7 mouse cellular contexts compared by ENCODE assay signal in genomic region chrX:78583202-78584004, GRCm38 (mm10). TPM values are rescaled to one million over a fixed set of nuclear protein-coding genes. Genes with fewer than 3 reads are reported as not detected.
DNase-seq lines count a peak whose midpoint lies in the region; ATAC-seq lines count a peak whose summit lies in the region.

Gene Prrg1 (minus strand): TSS chrX:78583896.

- no peaks in the 10 kb centered on the region for H3K4me1 ChIP-seq in embryonic facial prominence, embryonic 10.5 days
- H3K4me1 ChIP-seq in limb, embryonic 12.5 days (replicated peaks), result no peaks in the 10 kb centered on the region
- H3K4me1 ChIP-seq in midbrain, embryonic 14.5 days (ENCODE audit: control insufficient read depth, insufficient read depth, low read length), result no peaks in the 10 kb centered on the region

- peak; percentile 80 for DNase-seq in adrenal gland, postnatal 10 days
- DNase-seq in embryonic facial prominence, embryonic 10.5 days (ENCODE audit: low spot score), result peak; percentile 84
- peak; percentile 71 for DNase-seq in kidney, adult 11 months
- DNase-seq in midbrain, embryonic 14.5 days, result peak; percentile 87
- peak; percentile 31 to 60 for DNase-seq in spleen, postnatal 10 days (ENCODE audit: low spot score in 2 of 2)

- peak within 1 kb of the TSS; percentile 46 for H3K4me2 ChIP-seq in limb, embryonic 12.5 days
- H3K4me2 ChIP-seq in midbrain, embryonic 14.5 days (ENCODE audit: low read length), result peak within 1 kb of the TSS; percentile 51

- peak; percentile 98 for ATAC-seq in granulocyte monocyte progenitor cell, adult 5-6 weeks (replicated peaks; ENCODE audit: poor library complexity, severe bottlenecking)
- ATAC-seq in limb, embryonic 12.5 days (ENCODE audit: insufficient number of reproducible peaks, insufficient read depth, low FRiP score, low TSS enrichment, low read depth), result peak; percentile 96
- ATAC-seq in midbrain, embryonic 14.5 days (ENCODE audit: low FRiP score, low TSS enrichment), result peak; percentile 97

- no peaks in the 10 kb centered on the region for H3K9me3 ChIP-seq in embryonic facial prominence, embryonic 10.5 days
- H3K9me3 ChIP-seq in limb, embryonic 12.5 days, result no peaks in the 10 kb centered on the region
- H3K9me3 ChIP-seq in midbrain, embryonic 14.5 days (ENCODE audit: control insufficient read depth, low read length), result no peaks in the 10 kb centered on the region

- H3K9ac ChIP-seq in limb, embryonic 12.5 days (replicated peaks), result peak within 1 kb of the TSS; percentile 62
- peak within 1 kb of the TSS; percentile 45; the same call in 1 of the 2 replicates for H3K9ac ChIP-seq in midbrain, embryonic 14.5 days (replicated peaks; ENCODE audit: low read length)

- H3K4me3 ChIP-seq in embryonic facial prominence, embryonic 10.5 days, result peak within 1 kb of the TSS; percentile 62
- peak within 1 kb of the TSS; percentile 48 for H3K4me3 ChIP-seq in limb, embryonic 12.5 days (replicated peaks)
- H3K4me3 ChIP-seq in midbrain, embryonic 14.5 days (replicated peaks; ENCODE audit: low read depth, low read length), result peak within 1 kb of the TSS; percentile 48

- peak within 1 kb of the TSS; percentile 87 for H3K27ac ChIP-seq in embryonic facial prominence, embryonic 10.5 days (replicated peaks)
- peak within 1 kb of the TSS; percentile 93 for H3K27ac ChIP-seq in limb, embryonic 12.5 days
- peak within 1 kb of the TSS; percentile 72 for H3K27ac ChIP-seq in midbrain, embryonic 14.5 days (replicated peaks; ENCODE audit: low read depth, low read length)

- 13% methylated on average over 36 of the region's 36 CpGs for WGBS in embryonic facial prominence, embryonic 10.5 days
- WGBS in limb, embryonic 12.5 days, result 16% methylated on average over 35 of the region's 36 CpGs
- 21% methylated on average over 35 of the region's 36 CpGs for WGBS in midbrain, embryonic 14.5 days

- H3K36me3 ChIP-seq in embryonic facial prominence, embryonic 10.5 days (replicated peaks), result no peaks in the 10 kb centered on the region
- no peaks in the 10 kb centered on the region for H3K36me3 ChIP-seq in limb, embryonic 12.5 days
- H3K36me3 ChIP-seq in midbrain, embryonic 14.5 days (ENCODE audit: control insufficient read depth, insufficient read depth, low read length), result no peaks in the 10 kb centered on the region

- H3K27me3 ChIP-seq in embryonic facial prominence, embryonic 10.5 days (replicated peaks; ENCODE audit: low read depth, poor library complexity, severe bottlenecking), result no peaks in the 10 kb centered on the region
- H3K27me3 ChIP-seq in limb, embryonic 12.5 days, result no peaks in the 10 kb centered on the region
- H3K27me3 ChIP-seq in midbrain, embryonic 14.5 days (ENCODE audit: control insufficient read depth, insufficient read depth, low read length), result no peaks in the 10 kb centered on the region

RNA-seq across cellular contexts. Expression of gene Prrg1, which starts in this region (rescaled TPM):
- 10 to 100 TPM in 1 of 2 experiments, 1 to 10 TPM in 1; 7.0 to 11.1 TPM for total RNA-seq in adrenal gland, postnatal 10 days (2021)
- 7.3 and 9.3 TPM in 2 replicates for polyA plus RNA-seq in embryonic facial prominence, embryonic 10.5 days (2016; fragmentation: Nextera tagmentation; extraction: Ambion mirVana)
- total RNA-seq in granulocyte monocyte progenitor cell, adult 5-6 weeks (2014; fragmentation: Nextera tagmentation), result 11.9 and 13.7 TPM in 2 replicates
- total RNA-seq in granulocyte monocyte progenitor cell, adult 5-6 weeks (2017), result 7.9 and 10.6 TPM in 2 replicates
- polyA plus RNA-seq in limb, embryonic 12.5 days (2016; fragmentation: Nextera tagmentation; extraction: Ambion mirVana), result 11.6 and 11.9 TPM in 2 replicates
- polyA plus RNA-seq in midbrain, embryonic 14.5 days (2014; fragmentation: Nextera tagmentation; extraction: Ambion mirVana), result 6.4 and 6.9 TPM in 2 replicates

Comparison
In these comparisons a context has a peak if more than half of its experiments do, and no peak if none do; other contexts are left out.
1. Peak in every context shown above with its lines: DNase-seq, ATAC-seq, H3K4me3 ChIP-seq and H3K27ac ChIP-seq.